Mouse (Mus musculus): ENCODE results near the gene Ece1. TPM values are rescaled to one million over a fixed set of nuclear protein-coding genes. Genes with fewer than 3 reads are reported as not detected.
A peak's percentile ranks its signal among the peaks of the same experiment; 100 is the strongest.

Gene Ece1
- polyA plus RNA-seq, 1 experiment from 2014 or later, result 35.2 TPM

- Histone ChIP-seq H3K4me3 (ENCODE audit: low read depth, low read length) (no peak overlapping the region), H3K4me2 (ENCODE audit: low read depth, low read length, severe bottlenecking) (no peak overlapping the region), H3K36me3 (ENCODE audit: control insufficient read depth, insufficient read depth, low read length) (no peaks in the 10 kb centered on the region), H3K27me3 (ENCODE audit: control insufficient read depth, insufficient read depth, low read length) (no peaks in the 10 kb centered on the region), H3K9ac (ENCODE audit: low read length) (no peak overlapping the region), H3K27ac (ENCODE audit: low read depth, low read length) (no peak overlapping the region), H3K9me3 (ENCODE audit: control insufficient read depth, low read length) (no peaks in the 10 kb centered on the region), H3K4me1 (replicated peaks; ENCODE audit: control insufficient read depth, insufficient read depth, low read length) (peaks cover 13% of the 10 kb centered on the region; the same call in 1 of the 2 replicates)
- DNase-seq (ENCODE audit: low spot score) (no peak), ATAC-seq (replicated peaks; ENCODE audit: low FRiP score) (no peak)
- WGBS, result 96% methylated on average over 8 of the region's 8 CpGs
These were observed 19.4 kb downstream of the Ece1 start for GRCm38 (mm10) chr4:137881445-137881844.

- Histone ChIP-seq H3K9me3 (ENCODE audit: control insufficient read depth, low read length) (no peaks in the 10 kb centered on the region), H3K27ac (ENCODE audit: low read depth, low read length) (no peak overlapping the region), H3K4me1 (replicated peaks; ENCODE audit: control insufficient read depth, insufficient read depth, low read length) (peaks cover 7% of the 10 kb centered on the region; the same call in 1 of the 2 replicates), H3K4me2 (ENCODE audit: low read depth, low read length, severe bottlenecking) (no peak overlapping the region), H3K36me3 (ENCODE audit: control insufficient read depth, insufficient read depth, low read length) (no peaks in the 10 kb centered on the region), H3K27me3 (ENCODE audit: control insufficient read depth, insufficient read depth, low read length) (no peaks in the 10 kb centered on the region), H3K9ac (ENCODE audit: low read length) (no peak overlapping the region), H3K4me3 (ENCODE audit: low read depth, low read length) (no peak overlapping the region)
- ATAC-seq (replicated peaks; ENCODE audit: low FRiP score) (no peak), DNase-seq (ENCODE audit: low spot score) (no peak)
- 70% methylated on average over 9 of the region's 9 CpGs for WGBS
These were observed 20.6 kb downstream of the Ece1 start for GRCm38 (mm10) chr4:137882663-137883062.

GRCm38 (mm10) chr4:137883513-137884150 lies 21.6 kb downstream of the Ece1 start:
- no peak overlapping the region for H3K27ac ChIP-seq (ENCODE audit: low read depth, low read length)
- DNase-seq (ENCODE audit: low spot score) (no peak), ATAC-seq (replicated peaks; ENCODE audit: low FRiP score) (no peak)
- no peaks in the 10 kb centered on the region for H3K36me3 ChIP-seq (ENCODE audit: control insufficient read depth, insufficient read depth, low read length)
- H3K9me3 ChIP-seq (ENCODE audit: control insufficient read depth, low read length), result no peaks in the 10 kb centered on the region
- H3K27me3 ChIP-seq (ENCODE audit: control insufficient read depth, insufficient read depth, low read length), result no peaks in the 10 kb centered on the region
- no peak overlapping the region for H3K9ac ChIP-seq (ENCODE audit: low read length)
- no peak overlapping the region for H3K4me2 ChIP-seq (ENCODE audit: low read depth, low read length, severe bottlenecking)
- 89% methylated on average over 8 of the region's 8 CpGs for WGBS
- H3K4me3 ChIP-seq (ENCODE audit: low read depth, low read length), result no peak overlapping the region
- H3K4me1 ChIP-seq (replicated peaks; ENCODE audit: control insufficient read depth, insufficient read depth, low read length), result 0 out of 2 replicates have a peak, but pooled peaks cover 5% of the 10 kb centered on the region

GRCm38 (mm10) chr4:137887337-137887992 lies 25.4 kb downstream of the Ece1 start:
- Histone ChIP-seq H3K4me3 (ENCODE audit: low read depth, low read length) (no peak overlapping the region), H3K4me2 (ENCODE audit: low read depth, low read length, severe bottlenecking) (no peak overlapping the region), H3K27me3 (ENCODE audit: control insufficient read depth, insufficient read depth, low read length) (no peaks in the 10 kb centered on the region), H3K36me3 (ENCODE audit: control insufficient read depth, insufficient read depth, low read length) (no peaks in the 10 kb centered on the region), H3K9ac (ENCODE audit: low read length) (no peak overlapping the region), H3K4me1 (replicated peaks; ENCODE audit: control insufficient read depth, insufficient read depth, low read length) (peaks cover 19% of the 10 kb centered on the region), H3K9me3 (ENCODE audit: control insufficient read depth, low read length) (no peaks in the 10 kb centered on the region), H3K27ac (ENCODE audit: low read depth, low read length) (no peak overlapping the region)
- DNase-seq (ENCODE audit: low spot score) (no peak), ATAC-seq (replicated peaks; ENCODE audit: low FRiP score) (no peak)
- WGBS, result 89% methylated on average over 10 of the region's 10 CpGs

- Histone ChIP-seq H3K9ac (ENCODE audit: low read length) (no peak overlapping the region), H3K4me1 (replicated peaks; ENCODE audit: control insufficient read depth, insufficient read depth, low read length) (peaks cover 20% of the 10 kb centered on the region), H3K27ac (ENCODE audit: low read depth, low read length) (no peak overlapping the region), H3K27me3 (ENCODE audit: control insufficient read depth, insufficient read depth, low read length) (no peaks in the 10 kb centered on the region), H3K36me3 (ENCODE audit: control insufficient read depth, insufficient read depth, low read length) (no peaks in the 10 kb centered on the region), H3K4me3 (ENCODE audit: low read depth, low read length) (no peak overlapping the region), H3K9me3 (ENCODE audit: control insufficient read depth, low read length) (no peaks in the 10 kb centered on the region), H3K4me2 (ENCODE audit: low read depth, low read length, severe bottlenecking) (no peak overlapping the region)
- no peak for ATAC-seq (replicated peaks; ENCODE audit: low FRiP score)
- WGBS, result 85% methylated on average over 8 of the region's 8 CpGs
- no peak for DNase-seq (ENCODE audit: low spot score)
These were observed 26.0 kb downstream of the Ece1 start for GRCm38 (mm10) chr4:137887993-137888388.

GRCm38 (mm10) chr4:137890596-137890995 lies 28.6 kb downstream of the Ece1 start:
- peaks cover 20% of the 10 kb centered on the region for H3K4me1 ChIP-seq (replicated peaks; ENCODE audit: control insufficient read depth, insufficient read depth, low read length)
- H3K9me3 ChIP-seq (ENCODE audit: control insufficient read depth, low read length), result no peaks in the 10 kb centered on the region
- H3K36me3 ChIP-seq (ENCODE audit: control insufficient read depth, insufficient read depth, low read length), result no peaks in the 10 kb centered on the region
- no peak overlapping the region for H3K4me3 ChIP-seq (ENCODE audit: low read depth, low read length)
- H3K27ac ChIP-seq (ENCODE audit: low read depth, low read length), result no peak overlapping the region
- no peaks in the 10 kb centered on the region for H3K27me3 ChIP-seq (ENCODE audit: control insufficient read depth, insufficient read depth, low read length)
- no peak overlapping the region for H3K4me2 ChIP-seq (ENCODE audit: low read depth, low read length, severe bottlenecking)
- WGBS, result 84% methylated on average over 4 of the region's 4 CpGs
- no peak for ATAC-seq (replicated peaks; ENCODE audit: low FRiP score)
- H3K9ac ChIP-seq (ENCODE audit: low read length), result no peak overlapping the region
- DNase-seq (ENCODE audit: low spot score), result no peak

GRCm38 (mm10) chr4:137891553-137892145 lies 29.6 kb downstream of the Ece1 start:
- no peak overlapping the region for H3K4me2 ChIP-seq (ENCODE audit: low read depth, low read length, severe bottlenecking)
- H3K27me3 ChIP-seq (ENCODE audit: control insufficient read depth, insufficient read depth, low read length), result no peaks in the 10 kb centered on the region; the same call in 1 of the 2 replicates
- peaks cover 27% of the 10 kb centered on the region for H3K4me1 ChIP-seq (replicated peaks; ENCODE audit: control insufficient read depth, insufficient read depth, low read length)
- no peak for DNase-seq (ENCODE audit: low spot score)
- peak; percentile 59 for ATAC-seq (replicated peaks; ENCODE audit: low FRiP score)
- no peaks in the 10 kb centered on the region for H3K36me3 ChIP-seq (ENCODE audit: control insufficient read depth, insufficient read depth, low read length)
- peak overlapping the region; percentile 48; the same call in 1 of the 2 replicates for H3K27ac ChIP-seq (ENCODE audit: low read depth, low read length)
- 13% methylated on average over 4 of the region's 4 CpGs for WGBS
- no peak overlapping the region for H3K4me3 ChIP-seq (ENCODE audit: low read depth, low read length)
- H3K9ac ChIP-seq (ENCODE audit: low read length), result no peak overlapping the region
- no peaks in the 10 kb centered on the region for H3K9me3 ChIP-seq (ENCODE audit: control insufficient read depth, low read length)

- 7% methylated on average over 11 of the region's 11 CpGs for WGBS
- peak; percentile 85 for DNase-seq (ENCODE audit: low spot score)
- Histone ChIP-seq H3K27ac (ENCODE audit: low read depth, low read length) (peak overlapping the region; percentile 48), H3K9ac (ENCODE audit: low read length) (no peak overlapping the region), H3K9me3 (ENCODE audit: control insufficient read depth, low read length) (no peaks in the 10 kb centered on the region), H3K4me2 (ENCODE audit: low read depth, low read length, severe bottlenecking) (peak overlapping the region; percentile 29; the same call in 1 of the 2 replicates), H3K36me3 (ENCODE audit: control insufficient read depth, insufficient read depth, low read length) (no peaks in the 10 kb centered on the region), H3K4me1 (replicated peaks; ENCODE audit: control insufficient read depth, insufficient read depth, low read length) (peaks cover 39% of the 10 kb centered on the region), H3K4me3 (ENCODE audit: low read depth, low read length) (no peak overlapping the region), H3K27me3 (ENCODE audit: control insufficient read depth, insufficient read depth, low read length) (no peaks in the 10 kb centered on the region; the same call in 1 of the 2 replicates)
- ATAC-seq (replicated peaks; ENCODE audit: low FRiP score), result peak; percentile 72
These were observed 30.7 kb downstream of the Ece1 start for GRCm38 (mm10) chr4:137892713-137893242.

All from forebrain, embryonic 11.5 days (tissue).